Mouse (Mus musculus) heart, adult 2 months (tissue): Measurements from ENCODE around the gene Cdc42.

Experiments
- CTCF ChIP-seq: fragments of 200-600 bp; IDR thresholded peaks from 2 replicates; pipeline ENCODE4 v1.8.1; 2022; ENCODE audit warnings: antibody characterized with exemption, mild to moderate bottlenecking, moderate library complexity
- EP300 ChIP-seq: fragments of 200-500 bp; IDR thresholded peaks from 2 replicates; pipeline ENCODE4 v1.6.1; 2011; ENCODE audit warnings: low read depth, low read length, control low read depth; ENCODE audit not compliant: insufficient read depth

DNA sequence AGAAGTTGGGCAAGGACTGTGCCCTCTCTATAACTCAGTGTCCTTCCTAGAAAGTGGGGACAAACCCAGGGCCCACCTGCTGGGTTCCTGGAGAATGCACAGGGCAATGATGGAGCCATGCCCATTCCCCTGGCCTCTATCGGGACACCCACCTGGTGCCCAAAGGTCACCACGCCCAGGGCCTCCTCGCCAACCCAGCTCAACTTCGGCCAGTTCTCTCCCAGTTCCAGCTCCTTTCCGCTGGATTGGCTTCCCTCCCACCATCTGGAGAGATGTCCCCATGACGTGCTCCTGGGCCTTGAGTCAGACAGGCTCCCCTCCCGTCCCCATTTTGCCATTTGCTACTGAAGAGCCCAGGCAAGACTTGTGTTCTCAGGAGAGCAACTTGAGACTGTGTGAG, 64.9 kb downstream of the Cdc42 start:
- TF ChIP-seq CTCF (no peak), EP300 (no peak)
